Mouse (Mus musculus) layer of hippocampus, adult 9-11 months (tissue): ENCODE data around the gene Ntm.

Experiments used
- DNase-seq: peaks from one replicate; pipeline ENCODE4 v3.0.0; 2022

Ntm gene

DNA sequence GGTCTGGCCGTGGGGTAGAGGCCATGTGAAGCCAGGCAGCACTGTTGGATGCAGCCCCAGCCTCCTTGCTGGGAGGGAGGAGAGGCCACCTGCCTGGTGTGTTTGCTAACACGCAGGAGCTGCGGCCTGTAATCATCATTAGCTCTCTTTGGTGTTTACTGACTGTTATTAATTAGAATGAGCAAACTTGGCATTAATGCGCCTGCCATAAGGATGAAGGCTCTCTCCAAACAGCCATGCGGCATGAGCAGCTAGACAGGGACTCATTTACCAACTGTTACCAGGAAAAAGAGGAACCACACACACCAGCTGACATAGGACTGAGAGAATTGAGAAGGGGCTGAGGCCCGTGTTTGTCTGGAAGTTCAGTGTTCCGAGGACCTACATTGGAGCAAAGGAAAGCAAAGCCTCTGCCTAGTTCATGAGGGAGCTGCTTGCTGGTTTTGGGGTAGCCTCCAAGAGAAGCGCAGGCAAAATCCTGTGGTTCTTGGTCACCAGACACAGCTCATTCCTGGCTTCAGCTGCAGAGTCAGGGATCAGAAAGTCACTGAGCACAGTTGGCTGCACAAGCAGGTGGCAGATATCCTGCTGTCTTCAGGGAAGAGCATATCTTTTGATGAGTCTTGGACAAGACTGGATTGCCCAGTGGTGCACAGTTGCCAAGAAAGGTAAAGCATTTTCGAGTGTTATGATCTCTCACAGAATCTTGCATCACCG is 171.6 kb downstream of the Ntm start:
- DNase-seq, result peak; percentile 49

DNA sequence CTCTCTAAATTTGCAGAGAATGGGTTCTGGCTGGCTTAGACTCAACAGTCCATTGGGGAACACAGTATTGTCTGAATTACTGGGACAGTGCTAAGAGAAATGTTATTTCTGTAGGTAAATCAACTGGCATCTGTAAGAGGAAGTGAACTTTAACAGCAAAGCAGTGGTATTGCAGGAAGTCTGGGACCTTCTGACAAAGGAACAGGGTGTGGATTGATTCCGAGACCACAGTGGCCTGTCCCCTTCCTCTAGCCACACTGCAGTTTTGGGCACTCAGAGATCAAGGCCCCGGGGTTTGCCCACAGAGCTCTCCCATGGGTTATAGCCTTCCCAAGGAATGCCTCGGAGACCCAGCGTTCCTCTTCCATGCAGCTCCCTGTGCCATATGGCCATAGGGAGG is 172.9 kb downstream of the Ntm start:
- DNase-seq, result no peak

DNA sequence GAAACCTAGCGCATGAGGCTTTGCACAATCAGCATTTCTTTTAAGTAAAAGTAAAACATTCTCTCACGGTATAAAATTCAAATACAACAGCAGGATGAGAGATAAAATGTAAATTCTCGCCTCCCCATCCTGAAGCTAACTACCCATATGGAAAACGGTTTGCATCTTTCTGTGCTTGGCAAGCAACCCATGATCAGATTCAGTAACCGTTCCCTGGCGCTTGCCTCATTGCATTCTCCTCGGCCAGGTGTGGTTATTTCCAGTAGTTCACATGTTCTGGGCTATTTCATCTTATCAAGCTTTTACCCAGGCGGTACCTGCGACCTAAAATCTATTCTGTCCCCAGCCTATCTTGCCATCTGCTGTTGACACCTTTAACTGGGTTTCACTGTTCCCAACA is 174.1 kb downstream of the Ntm start:
- DNase-seq, result peak; percentile 34

DNA sequence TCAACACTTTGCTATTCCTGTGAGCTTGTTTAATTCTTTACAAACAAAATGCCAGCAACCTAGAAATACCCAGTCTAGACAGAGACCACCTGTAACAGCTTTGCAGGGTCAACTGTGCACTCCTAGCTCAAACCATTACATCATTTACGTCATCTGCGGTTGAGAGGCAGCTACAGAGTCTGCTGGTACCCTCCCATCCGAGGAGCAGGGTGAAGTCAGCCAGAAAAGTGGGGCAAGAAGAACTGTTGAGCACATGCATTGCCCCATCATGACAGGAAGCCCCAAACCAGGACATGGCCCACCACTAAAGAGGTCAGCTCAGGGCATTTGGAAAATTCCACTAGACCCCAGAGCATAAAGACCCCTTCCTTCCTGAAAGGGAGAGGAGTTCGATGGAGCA is 175.5 kb downstream of the Ntm start:
- DNase-seq, result no peak

DNA sequence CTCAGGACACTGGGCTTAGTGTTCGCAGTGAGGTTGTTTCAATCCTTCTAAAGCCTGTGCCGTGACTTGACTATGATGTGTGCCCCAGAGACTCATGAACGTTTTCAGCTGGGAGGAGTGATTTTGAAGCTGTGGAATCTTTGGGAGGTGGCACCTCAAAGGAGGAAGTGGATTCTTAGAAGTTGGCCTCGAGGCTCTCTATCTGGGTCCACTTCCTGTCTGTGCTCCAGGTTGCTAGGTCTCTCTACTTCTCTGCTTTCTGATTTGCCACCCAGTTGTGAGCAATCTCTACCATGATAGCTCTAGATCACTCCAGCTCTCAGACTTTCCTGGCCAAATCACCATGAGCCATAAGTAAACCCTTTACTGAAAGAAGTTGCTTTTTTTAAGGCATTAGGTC is 180.2 kb downstream of the Ntm start:
- DNase-seq, result no peak

DNA sequence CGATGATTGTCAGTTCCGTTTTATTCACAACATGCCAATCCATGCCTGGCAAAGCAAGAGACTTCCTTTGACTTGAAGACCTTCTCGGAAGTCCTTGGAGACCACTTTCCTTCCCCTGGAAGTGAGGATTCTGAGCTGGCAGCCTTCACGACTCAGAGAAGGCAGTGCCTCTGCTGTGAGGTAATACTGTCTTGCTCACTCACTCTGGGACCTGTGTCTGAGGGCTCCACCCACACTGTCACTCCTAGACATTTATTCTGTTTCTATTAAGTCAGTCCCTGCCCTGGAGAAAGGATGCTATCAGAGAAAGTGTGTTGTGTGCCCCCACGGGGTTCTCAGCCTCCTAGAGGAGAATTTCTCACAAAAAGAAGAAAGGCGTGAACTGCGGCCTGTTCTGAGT is 183.2 kb downstream of the Ntm start:
- DNase-seq, result no peak

DNA sequence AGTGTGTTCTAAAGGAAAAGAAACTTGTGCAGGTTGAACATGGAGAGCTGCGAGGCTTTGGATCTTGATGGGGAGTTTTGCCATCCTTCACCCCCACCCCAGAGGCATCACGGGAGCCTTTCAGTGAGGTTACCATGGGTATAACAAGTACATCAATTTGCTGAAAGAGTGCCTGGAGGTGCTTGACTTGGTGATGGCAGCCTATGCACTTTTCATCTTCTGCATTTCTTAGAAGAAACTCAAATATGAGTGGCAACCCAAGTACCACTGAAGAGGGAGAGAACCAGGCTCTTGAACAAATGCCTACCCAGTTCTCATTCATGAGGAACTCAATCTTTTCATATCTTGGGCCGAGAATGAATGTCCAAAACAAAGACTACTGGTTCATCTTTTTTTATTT is 186.0 kb downstream of the Ntm start:
- DNase-seq, result no peak

DNA sequence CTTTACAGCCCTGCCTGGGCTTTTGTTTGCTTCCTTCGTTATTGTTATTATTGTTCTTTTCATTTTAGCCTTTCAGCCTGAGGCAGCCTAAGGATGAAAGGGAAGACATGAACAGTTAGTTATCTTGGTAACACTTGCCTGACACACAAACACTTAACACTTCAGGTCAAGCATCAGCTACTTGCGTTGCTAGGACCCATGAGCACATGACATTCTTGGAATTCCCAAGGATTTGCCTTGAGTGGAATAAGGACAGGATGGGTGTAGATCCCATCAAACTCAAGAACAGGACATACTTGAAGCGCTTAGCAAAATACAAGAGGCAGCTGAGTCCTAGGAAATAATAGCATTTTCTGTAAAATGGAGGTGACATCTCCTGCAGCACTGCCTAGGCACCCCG is 186.4 kb downstream of the Ntm start:
- DNase-seq, result no peak

DNA sequence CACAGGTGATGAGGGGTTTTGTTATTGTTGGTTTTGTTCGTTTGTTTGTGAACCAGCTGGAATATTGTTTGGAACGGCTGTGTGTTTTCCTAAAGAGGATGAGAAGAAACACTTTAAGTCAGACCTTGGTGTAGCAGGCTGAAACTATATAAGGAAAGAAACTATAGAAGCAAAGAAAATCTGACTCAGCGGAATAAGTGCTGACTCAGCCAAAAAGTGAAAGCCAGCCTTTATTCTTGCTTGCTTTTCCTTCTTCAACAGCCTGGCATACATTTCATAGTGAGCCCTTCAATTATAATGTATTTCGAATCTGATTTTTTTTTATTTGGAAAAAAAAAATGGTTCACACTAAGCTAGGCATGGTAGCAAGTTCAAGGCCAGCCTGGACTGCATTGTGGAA is 186.9 kb downstream of the Ntm start:
- DNase-seq, result no peak

DNA sequence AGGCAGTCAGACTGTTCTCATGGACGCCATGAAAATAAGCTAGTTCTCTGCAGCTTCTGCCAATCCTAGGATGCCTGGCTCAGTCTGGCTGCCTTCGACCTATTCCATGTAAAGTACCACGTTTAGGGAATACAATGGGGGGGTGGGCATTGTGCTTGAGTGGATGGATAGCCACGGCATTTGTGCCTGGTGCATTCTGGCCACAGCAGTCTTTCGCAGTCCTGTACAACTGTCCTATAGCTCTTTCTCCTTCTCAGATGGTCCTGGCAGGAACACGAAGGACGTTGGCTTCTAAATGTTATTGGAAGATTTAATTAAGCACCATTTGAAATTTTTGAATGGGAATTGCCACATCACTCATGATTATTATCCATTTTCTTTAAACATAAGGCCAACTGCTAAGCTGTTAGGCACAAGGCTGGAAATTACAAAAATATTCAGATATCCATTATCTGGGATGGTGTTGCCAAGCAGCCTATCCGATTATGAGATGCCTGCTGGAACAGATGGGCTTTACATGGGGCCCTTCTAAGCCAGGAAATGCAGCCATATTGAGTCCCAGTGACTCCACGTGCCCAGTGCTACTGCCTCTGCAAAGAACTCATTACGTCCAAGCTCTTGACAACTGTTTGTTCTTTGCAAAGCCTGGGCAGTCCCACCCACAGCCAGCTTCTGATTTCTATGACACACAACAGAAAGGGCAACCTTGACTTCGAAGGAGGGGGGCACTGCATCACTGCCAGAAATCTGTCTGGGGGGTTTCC is 190.1 kb downstream of the Ntm start:
- peak; percentile 48 for DNase-seq

DNA sequence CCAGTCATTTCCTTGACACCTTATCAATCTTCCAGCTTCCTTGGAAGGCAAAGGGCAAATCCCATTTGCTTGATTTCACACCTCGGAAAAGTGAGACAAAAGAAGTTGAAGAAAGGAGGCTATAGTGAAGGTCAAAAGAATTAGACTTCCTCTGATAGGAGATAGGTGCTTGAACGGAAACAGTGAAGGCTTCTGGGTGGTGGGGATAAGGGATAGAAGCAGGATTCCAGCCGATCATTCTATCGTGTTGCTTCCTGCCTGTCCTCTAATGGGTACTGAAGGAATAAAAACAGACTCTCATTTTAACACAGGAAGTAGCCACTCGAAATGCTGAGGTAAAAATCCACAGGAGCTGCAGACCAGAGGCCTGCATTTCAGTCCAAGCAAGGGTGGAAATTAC is 191.1 kb downstream of the Ntm start:
- no peak for DNase-seq

DNA sequence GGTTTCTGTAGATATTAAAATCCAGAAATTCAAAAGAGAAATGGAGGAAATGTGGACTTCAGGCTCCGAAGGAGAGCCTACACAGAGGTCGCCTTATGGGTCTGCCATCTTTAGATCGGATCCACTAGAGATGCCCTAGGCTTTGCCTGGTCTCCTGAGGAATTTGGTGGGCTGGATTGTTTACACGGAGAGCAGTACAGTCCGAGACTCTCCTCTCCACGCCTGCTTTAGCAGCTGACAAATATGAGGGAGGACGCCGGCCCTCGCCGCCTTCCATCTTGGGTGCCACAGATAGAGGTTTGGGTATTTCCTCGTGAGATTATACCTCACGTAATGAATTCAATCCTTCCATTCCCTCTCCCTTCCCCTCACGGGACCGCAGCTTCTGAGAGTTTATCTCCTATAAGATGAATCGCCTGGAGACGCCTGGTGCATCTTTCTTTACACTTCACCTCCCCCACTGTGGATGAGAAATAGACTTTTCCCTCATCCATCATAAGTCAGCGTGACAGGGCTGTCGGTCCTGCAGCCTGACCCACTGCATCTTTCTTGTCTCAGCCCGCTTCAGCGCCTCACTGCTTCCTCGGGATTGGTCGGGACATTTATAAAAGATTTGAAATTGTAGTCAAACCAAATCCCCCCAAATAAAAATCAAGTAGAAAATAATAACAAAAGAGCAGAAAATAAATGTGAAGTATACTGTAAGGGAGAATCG is 191.7 kb downstream of the Ntm start:
- DNase-seq, result no peak

DNA sequence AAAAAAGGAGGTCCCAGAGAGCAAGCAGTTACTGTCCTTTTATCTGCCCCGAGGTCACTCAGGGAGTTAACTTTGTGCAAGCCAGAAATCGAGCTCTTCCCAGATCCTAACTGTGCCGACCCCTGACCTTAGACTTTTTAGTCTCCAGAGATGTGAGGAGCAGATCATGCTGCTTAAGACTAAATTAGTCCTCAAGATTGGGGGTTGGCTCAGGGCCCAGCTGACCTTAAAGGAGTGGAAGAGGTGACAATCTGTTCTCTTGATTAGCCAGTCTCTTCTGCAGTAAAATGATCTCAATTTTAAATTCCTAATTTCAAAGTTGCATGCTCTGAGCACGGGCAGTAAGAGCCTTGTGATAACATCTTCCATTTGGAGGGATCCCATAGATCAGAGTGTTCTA is 193.6 kb downstream of the Ntm start:
- no peak for DNase-seq

DNA sequence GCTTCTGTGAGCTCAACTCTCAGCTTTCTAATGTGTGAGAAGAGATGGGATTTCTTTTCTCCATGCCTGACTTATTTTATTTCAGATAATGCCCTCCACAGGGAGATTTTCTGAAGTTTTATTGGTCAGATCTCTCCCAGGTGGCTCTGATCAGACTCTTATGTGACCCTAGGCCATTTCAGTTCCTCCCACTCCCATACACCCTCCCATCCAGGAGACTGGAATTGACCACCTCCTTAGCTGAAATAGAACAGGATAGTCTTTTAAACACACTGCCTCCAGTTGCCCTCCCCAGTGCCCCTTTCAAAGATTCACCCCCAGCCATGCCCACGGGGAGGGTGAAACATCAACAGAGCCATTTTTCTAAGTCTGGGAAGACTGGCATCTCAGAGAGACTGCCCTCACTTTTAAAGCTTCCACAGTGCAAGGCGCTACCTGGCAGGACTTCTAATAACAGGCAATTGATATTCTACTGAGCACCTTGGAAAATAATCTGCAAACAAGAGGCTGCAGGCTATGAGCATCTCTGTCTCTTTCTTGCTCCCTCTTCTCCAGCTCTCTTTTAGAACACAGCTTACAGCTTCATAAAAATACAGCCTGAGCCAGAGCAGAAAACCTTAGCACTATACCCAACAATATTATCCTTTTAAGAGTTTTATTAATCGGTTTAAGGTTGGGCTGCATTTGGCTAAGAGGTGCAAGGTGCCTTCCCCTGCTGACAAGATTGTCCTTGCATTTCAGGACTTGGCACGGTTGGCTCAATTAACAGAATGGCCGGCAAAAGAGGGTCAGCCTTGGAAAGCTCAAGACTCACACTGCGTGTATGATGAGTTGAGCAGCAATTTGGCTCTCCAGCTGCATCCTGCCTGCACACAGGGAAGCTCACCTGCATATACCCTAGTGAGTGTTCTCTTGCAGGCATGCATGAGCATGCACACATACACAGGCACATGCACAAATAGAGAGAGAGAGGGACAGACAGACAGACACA is 196.7 kb downstream of the Ntm start:
- DNase-seq, result no peak

DNA sequence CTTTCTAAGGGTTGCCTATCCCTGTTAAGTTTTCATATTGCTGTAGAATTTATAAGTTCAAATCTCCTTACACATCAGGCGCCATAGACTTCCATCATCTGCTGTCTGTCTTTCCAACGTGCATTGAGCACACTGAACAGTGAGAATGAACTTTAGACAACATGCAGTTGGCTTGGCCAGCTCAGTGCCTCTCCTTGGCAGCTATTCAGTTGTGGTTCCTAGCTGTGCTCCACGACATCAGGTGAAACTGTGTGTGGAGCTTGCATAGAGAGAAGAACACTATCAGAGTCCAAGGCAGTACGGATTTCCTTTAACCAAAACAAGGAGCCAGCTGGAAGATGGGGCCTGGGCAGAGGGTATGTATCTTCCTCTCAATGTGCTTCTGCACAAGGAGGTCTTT is 199.6 kb downstream of the Ntm start:
- DNase-seq, result no peak

DNA sequence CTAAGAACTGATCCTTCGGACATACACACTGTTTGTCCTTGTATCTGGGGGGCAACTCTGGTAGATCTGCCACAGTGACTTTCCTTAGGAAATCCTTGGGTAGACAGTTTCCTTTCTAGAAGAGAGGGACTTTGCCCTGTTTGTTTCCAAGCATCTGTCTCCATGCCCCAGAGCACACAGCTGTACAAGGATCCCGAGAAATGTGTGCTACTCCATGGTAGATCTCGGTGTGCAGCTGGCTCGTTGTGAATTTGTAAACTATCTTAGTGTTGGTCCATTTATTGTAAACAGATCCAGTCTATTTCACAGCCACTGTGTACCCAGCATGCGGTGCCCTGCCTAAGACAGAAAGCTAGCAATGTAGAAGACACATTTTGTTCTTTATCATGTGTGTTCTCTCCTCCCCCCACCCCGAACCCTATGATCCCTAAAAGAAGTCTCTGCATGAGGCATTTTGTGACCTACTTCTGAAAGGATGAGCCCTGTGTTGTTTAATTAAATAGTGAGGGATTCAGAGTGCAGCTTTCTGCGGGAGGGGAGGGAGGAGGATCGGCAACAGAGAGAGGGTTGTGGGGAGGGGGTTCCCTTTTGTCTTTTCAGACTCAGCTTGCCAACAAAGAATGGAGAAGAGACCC is 200.9 kb downstream of the Ntm start:
- DNase-seq, result no peak

DNA sequence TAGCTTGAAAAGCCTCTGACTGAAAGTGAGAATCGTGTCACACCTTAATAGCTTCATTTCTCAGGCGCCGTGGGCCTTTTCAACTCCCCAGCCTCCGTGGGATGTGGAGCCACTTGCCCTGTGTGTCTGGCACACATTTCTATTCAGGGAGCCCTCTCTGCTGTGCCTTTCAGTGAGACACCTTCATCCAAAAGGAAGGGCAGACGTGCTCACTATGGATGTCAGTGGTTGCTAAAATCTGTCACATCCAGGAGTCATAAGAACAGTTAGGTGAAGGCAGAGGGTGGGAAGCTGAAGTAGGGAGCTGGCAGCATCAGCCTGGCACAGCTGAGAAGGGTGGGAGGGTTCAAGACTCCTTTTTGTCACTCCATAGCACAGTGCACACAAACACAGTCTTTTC is 201.4 kb downstream of the Ntm start:
- DNase-seq, result no peak

DNA sequence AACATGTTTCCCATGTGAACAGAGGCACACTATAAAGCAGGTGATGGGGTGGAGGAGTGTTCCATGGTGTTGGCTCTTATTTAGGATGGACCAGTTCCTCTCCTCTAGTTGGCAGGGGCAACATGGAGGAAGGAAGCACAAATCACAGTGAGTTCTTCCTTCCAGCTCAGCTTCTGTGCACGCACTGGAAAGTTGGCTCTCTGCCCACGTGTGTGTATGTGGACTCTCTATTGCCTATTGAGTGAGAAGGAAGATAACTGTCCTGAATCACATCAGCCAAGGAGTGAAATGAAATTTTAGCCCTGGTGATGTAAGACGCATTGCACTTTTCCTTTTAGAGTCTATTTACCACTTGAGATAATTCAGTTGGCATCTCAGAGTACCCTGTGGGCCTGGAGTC is 203.0 kb downstream of the Ntm start:
- DNase-seq, result no peak

DNA sequence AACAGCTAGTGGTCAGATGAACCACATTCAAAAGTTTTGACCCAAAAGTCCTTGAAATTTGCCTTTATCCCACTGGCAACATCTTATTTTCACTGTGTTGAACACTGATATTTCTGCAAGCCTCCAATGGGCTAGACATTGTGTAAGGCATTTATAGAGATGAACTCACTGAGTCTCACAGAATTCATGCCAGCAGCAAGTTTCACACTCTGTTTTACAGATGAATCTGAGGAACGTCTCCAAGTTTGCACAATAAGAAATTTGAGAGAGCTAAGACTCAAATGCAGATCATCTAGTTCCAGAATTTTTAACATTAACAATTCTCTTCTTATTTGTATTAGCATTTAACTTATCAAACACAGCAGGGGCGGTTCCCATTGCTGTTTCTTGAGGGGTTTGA is 203.9 kb downstream of the Ntm start:
- DNase-seq, result no peak

DNA sequence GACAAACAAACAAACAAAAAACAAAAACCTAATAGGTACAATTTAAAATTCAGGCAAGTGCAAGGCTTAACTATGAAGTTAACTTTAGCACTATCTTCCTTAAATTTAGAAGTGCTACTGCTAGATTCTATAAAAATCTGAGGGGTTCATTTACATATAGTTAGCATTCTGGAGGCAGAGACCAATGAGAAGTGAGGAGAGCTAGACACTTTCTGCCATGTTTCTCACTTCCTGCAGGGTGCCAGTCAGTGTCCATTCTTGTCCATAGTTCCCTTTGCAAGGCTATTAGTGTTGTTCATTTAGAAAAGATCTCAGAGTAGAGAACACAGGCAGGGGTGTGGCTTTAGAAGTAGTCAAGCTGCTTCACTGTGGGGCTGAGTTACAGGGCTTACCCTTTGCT is 208.6 kb downstream of the Ntm start:
- no peak for DNase-seq

DNA sequence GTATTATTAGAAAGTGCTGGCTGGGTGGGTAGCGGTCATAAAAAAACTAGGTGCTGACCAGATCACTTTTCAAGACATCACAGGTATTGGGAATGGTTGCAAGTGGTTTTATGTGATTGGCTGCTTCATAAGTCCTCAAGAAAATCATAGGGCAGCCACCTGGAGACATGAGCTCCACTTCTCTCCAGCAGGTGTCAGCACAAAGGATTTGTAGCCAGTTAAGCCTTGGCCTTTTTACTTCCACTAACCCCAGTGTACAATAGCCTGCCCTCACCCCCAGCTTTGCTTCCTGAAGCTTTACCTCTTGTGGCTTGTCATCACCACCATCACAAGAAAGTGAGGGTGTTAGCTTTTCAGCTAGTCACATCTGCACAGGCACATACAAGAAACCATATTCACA is 211.5 kb downstream of the Ntm start:
- DNase-seq, result no peak

DNA sequence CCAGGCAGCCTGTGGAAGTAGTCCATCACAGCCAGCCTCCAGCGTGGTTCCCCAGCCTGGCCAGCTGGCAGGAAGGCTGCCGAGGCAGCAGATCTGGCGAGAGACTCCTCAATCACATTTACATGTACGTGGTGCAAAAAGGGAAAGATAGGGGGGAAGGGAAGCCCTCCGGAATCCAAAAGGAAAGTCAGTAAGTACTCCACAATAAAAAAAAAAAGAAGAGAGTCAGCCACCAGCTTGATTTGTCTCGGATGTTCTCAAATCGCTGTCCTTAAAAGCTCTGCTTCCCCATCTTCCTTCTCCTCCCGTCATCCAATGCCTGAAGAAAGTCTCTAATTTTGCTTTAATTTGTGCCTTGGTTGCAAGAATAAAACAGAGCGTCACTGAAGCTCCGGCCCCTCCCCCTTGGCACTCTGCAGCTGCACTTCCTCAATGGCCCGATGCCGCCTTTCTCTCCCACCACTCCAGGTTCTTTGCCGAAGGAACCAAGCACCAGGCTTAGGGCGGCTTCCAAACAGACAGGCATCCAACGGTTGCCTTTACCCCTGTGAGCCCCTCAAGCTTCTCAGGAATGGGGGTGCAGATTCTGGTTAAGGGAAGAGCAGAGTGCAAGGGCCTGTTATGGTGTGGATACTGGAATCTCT is 212.4 kb downstream of the Ntm start:
- peak; percentile 69 for DNase-seq
